Mouse (Mus musculus) duodenum, adult 2 months (tissue): ENCODE results near the gene Ppp2r5e. TPM values are rescaled to one million over a fixed set of nuclear protein-coding genes. Genes with fewer than 3 reads are reported as not detected.

Experiments used
- polyA plus RNA-seq: library from polyadenylated mRNA; depleted of rRNA; stranded (reverse); fragments of >200 nt; gene quantifications from 2 replicates; pipeline ENCODE4 v1.2.3, GENCODE M21; 2012; ENCODE audit warnings: low replicate concordance; rRNA removed

Ppp2r5e gene
- polyA plus RNA-seq, result 13.5 and 16.8 TPM in 2 replicates

GRCm38 (mm10) chr12:75596154-75597002 is at the start of gene Ppp2r5e:
Gene Ppp2r5e (minus strand): TSS chr12:75596245.

GRCm38 (mm10) chr12:75416681-75417080 is 179.4 kb downstream of the Ppp2r5e start, which contains the start of gene Gphb5:
Gene Gphb5 (minus strand): TSS chr12:75416781.

Other genes starting within 250 kb of the Ppp2r5e start
- gene Gphb5, start 179.5 kb downstream of the Ppp2r5e start, polyA plus RNA-seq, result not detected in 2 replicates
- gene Wdr89, start 73.3 kb upstream of the Ppp2r5e start, polyA plus RNA-seq, result 0.70 and 1.1 TPM in 2 replicates
- 14.0 and 20.3 TPM in 2 replicates for gene Sgpp1, start 139.5 kb upstream of the Ppp2r5e start, polyA plus RNA-seq
- 29.5 and 30.3 TPM in 2 replicates for gene Syne2, start 221.9 kb upstream of the Ppp2r5e start, polyA plus RNA-seq